Mouse (Mus musculus): Measurements from ENCODE around the gene Dab1.

GRCm38 (mm10) chr4:103655740-103656139 lies 36.6 kb downstream of the Dab1 start:
- TF ChIP-seq ZMIZ1 (IDR thresholded peaks at IDR 0.05; ENCODE audit: low read depth, low read length) (no peak), CTCF (IDR thresholded peaks at IDR 0.05 in 2 of 3, conservative IDR thresholded peaks at IDR 0.05 in 1 of 3; ENCODE audit: control insufficient read depth in 1 of 3, insufficient read depth in 1 of 3, low read depth in 2 of 3, low read length in 3 of 3, poor library complexity in 1 of 3, severe bottlenecking in 1 of 3) (no peak)

All from MEL (cell line).